Mouse (Mus musculus): ENCODE results near the gene Syn3.
"Not testable (repeated sequence)": the region's sequence is repeated elsewhere in the genome, so short reads cannot be mapped to it uniquely, and the experiment has no call there.

The Syn3 gene

DNA sequence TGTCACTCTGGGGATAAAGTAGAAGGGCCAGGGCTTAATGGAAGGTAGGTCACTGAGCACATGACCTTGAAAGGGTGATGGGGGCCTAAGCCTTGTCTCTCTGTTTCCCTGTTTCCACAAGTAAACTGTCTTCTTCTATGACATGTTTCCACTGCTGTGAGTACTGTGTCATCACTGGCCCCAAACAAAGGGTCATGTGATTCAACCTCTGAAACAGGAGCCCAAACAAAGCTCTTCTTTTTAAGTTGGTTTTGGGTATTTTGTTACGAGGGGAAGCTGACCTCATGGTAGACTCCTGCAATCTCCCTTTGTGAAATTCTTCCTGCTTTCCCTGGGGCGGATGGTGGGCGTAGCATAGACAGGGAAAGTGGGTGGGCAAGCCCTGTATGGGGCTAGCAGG is 438.4 kb downstream of the Syn3 start:
- POLR2A ChIA-PET: interaction anchor here in 1 of 4 experiments (1.0 to 1.2 kb wide), 3 partner anchors 7 to 29 kb away, joined by 3 to 4 read pairs (median 3); no protein-coding TSS in a partner anchor
- CTCF ChIA-PET: interaction anchor here in 3 of 4 experiments (0.6 to 1.1 kb wide), 3 partner anchors 30 to 403 kb away, joined by 3 to 5 read pairs (median 3); no protein-coding TSS in a partner anchor

DNA sequence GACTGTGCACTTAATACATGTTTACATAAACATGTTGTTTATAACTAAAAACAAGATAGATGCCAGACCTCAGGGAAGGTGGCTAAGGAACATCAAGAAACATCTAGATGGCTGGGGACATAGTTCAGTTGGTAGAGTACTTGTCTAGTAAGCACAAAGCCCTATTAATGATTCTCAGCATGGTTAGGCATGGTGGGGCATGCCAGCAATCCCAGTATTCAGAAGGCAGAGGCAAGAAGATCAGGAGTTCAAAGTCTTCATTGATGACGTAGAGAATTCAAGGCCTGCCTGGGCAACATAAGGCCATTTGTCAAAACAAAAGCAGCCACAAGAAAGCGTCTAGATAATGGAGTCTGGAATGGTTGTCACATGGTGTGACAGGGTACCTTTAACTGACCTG is 441.0 kb downstream of the Syn3 start:
- ChIA-PET CTCF (no interaction called here), POLR2A (no interaction called here)

DNA sequence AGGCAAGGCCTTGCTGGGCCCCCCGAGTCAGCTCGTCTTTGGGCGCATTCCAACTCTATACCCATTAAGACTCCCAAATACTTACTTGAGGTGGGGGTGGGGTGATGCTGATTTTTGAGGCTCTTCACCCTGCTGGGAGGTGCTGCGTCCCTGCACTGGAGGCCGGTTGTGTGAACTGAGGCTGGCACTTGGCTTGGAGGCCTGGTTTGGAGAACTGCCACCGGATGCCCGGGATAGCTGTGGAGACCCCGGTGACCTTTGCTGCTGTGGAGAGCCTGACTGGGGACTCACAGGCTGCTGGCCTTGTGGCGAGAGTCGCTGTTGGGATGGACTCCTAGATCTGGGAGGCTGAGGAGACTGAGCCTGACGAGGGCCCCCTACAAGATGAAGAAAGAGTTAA is 441.4 kb downstream of the Syn3 start:
- ChIA-PET POLR2A (interaction anchor here in 1 of 4 experiments (0.6 kb wide), 1 partner anchor 343 kb away, joined by 3 read pairs; no protein-coding TSS in a partner anchor), CTCF (no interaction called here)

DNA sequence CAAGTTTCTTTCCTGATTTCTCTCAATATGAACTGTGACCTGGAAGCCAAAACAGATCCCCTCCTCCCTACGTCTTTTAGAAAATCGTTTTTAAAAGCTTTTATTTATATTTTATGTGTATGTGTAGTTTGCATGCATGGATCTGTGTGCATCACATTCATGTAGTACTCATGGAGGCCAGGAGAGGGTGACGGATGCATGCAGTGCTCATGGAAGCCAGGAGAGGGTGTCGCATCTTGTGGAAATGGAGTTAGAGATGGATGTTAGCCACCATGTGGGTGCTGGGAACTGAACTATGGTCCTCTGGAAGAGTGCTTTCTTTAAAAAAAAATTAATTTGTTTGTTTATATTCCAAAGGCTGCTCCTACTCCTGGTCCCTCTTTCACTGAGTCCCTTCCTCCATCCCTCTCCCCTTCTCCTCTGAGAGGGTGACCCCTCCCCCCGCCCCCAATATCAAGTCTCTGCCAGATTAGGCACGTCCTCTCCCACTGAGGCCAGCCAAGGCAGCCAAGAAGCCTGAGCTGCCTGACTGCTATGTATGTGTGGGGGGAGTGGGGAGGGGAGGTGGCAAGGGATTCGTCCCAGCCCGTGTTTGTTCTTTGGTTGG is 442.3 kb downstream of the Syn3 start:
- CTCF ChIA-PET: interaction anchor here in 1 of 4 experiments (0.9 kb wide), 1 partner anchor 407 kb away, joined by 3 read pairs; no protein-coding TSS in a partner anchor
- POLR2A ChIA-PET: interaction anchor here in 2 of 4 experiments (0.6 to 1.1 kb wide), 3 partner anchors 34 to 344 kb away, joined by 3 read pairs; no protein-coding TSS in a partner anchor

DNA sequence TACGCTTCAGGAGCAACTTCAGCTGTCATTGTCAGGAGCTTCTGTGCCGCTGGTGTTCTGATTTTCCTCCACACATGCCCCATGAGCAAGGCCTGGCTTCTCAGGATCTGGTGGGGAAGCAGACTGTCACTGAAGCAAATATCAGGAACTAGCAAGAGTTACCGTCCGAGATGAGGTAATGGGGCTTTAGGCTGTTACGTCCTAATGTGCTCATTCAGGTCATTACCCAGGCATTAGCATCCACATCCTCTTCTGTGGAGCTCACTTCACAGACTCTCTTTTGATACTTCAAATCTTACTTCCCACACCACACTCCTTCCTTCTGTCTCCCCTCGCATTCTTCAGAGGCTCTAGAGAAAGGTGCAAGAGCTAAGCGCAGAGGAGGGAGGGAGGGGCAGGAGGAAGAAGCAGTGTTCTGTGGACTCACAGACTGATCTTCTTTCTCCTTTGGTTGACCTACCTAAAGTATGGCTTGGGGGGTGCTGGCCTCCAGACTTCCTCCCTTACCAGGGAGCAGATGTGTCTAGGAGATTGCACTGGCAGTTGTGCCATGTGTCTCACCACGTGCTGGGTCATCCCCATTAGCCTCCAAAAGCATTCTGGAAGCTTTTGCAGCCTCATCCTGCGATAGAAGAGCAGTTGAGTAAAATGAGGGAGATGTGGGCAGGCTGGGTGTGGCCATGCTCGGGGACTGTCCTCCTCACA is 445.7 kb downstream of the Syn3 start:
- ChIA-PET CTCF (interaction anchor here in 1 of 4 experiments (0.9 kb wide), 1 partner anchor 411 kb away, joined by 4 read pairs; no protein-coding TSS in a partner anchor), POLR2A (interaction anchor here in 1 of 4 experiments (0.7 to 1.3 kb wide), 3 partner anchors 8 to 30 kb away, joined by 3 to 4 read pairs (median 4); no protein-coding TSS in a partner anchor)

DNA sequence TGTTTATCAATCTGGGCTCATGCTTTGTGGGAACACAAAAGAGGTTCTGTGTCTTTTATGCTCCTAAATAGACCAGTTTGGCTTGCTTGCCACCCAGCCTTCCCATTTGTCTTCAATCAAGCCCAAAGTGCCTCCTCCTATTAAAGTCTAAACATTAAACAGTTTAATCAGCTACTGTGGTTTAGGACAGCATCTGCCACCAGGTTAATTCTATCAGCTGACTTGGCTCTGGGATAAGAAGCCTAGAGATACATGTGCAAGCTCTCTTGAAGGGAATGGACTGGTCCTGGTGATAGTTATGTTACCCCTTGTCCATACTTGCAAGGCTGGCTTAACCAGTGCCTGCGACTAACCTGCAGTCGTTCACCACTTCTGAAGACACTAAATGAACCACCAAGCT is 448.2 kb downstream of the Syn3 start:
- CTCF ChIA-PET: interaction anchor here in 1 of 4 experiments (1.5 kb wide), 1 partner anchor 413 kb away, joined by 4 read pairs; no protein-coding TSS in a partner anchor

DNA sequence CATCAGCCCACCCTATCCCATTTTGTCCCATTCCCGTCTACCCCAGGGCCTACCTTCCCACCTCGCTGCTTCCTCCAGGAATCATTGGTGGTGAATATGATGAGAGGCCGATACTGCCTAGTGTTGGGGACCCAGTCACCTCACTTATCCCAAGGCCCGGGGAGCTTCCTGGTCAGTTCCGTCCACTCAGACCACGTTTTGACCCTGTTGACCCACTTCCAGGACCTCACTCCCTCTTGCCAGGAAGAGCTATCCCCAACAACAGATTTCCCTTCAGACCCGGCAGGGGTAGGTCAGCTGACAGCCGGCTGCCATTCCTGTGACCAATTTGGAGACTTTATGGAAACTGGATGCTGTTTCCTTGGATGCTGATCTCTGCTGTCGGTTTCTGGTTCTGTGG is 450.9 kb downstream of the Syn3 start:
- POLR2A ChIA-PET: interaction anchor here in 1 of 4 experiments (0.5 kb wide), 1 partner anchor 119 kb away, joined by 8 read pairs; no protein-coding TSS in a partner anchor
- CTCF ChIA-PET: interaction anchor here in 2 of 4 experiments (0.6 to 1.0 kb wide), 3 partner anchors 16 to 436 kb away, joined by 3 to 5 read pairs (median 3); no protein-coding TSS in a partner anchor

More for the DNA sequence above, 448.2 kb downstream of the Syn3 start:
- POLR2A ChIA-PET: interaction anchor here in 1 of 4 experiments (1.2 kb wide), 1 partner anchor 123 kb away, joined by 3 read pairs; the partner anchor contains the start of gene Ascl4

DNA sequence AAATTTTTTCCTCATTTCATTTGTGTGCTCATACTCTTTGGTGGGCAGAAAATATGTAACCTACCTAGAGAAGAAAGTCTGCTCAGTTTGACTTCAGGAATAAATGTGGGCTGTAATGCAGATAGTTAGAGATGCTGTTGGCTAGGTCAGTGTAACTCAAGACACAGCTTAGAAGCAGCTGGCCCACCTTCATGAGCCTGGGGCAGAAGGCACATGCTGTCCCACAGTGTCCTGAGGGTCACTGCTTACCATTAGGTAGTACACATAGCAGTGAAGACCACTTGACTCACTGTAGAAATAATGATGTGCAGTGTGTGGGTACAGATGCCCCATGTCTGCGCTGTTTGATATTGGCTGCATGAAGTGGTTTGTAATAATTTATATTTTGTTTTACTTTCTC is 452.3 kb downstream of the Syn3 start:
- ChIA-PET CTCF (no interaction called here), POLR2A (interaction anchor here in 2 of 4 experiments (0.6 to 4.5 kb wide), 2 partner anchors 25 to 1115 kb away, joined by 3 to 13 read pairs; partner anchors contain the start of gene Fbxo7 (in 1 of the 2))

DNA sequence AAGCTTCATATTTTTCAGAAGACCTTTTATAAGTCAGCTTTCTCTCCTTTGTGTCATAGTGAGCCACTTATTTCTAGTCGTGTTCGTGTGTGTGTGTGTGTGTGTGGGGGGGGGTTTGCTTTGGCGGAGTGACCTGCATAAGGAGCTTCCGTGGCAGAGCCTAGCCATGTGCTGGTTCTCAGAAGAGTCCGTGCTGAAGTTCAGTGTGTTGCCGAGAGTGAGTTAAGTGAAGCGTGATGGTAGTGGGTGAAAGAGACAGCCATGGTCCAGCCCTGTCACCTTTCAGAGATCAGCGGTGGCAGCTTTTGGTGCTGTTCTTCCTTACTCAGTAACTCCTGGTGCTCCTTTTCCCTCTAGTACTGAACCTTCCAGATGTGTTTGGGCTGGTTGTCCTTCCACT is 454.6 kb downstream of the Syn3 start:
- ChIA-PET POLR2A (interaction anchor here in 1 of 4 experiments (1.0 to 4.5 kb wide), 2 partner anchors 11 to 22 kb away, joined by 3 to 13 read pairs; partner anchors contain the start of gene Fbxo7), CTCF (interaction anchor here in 3 of 4 experiments (0.6 to 3.1 kb wide), 4 partner anchors 10 to 471 kb away, joined by 3 to 9 read pairs (median 3); partner anchors contain the start of gene Fbxo7 (in 1 of the 3))

DNA sequence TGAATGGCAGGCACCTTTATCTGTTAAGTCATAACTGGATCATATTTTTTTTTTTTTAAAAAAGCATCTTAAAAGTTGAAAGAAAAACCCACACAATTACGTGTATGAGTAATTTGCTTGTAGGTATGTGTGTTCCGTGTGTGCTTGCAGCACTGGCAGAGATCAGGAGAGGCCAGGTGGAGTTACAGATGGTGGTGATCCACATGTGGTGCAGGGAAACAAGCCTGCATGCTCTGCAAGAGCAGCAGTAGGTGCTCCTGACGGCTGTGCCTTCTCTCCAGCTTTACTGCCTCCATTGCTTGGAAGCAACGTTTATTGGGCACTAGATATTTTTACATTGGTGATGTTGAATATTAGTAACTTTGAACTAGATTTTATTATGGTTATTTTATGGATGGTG is 455.0 kb downstream of the Syn3 start:
- ChIA-PET POLR2A (interaction anchor here in 1 of 4 experiments (1.0 to 4.5 kb wide), 2 partner anchors 12 to 22 kb away, joined by 3 to 13 read pairs; partner anchors contain the start of gene Fbxo7), CTCF (interaction anchor here in 3 of 4 experiments (0.6 to 3.1 kb wide), 4 partner anchors 10 to 472 kb away, joined by 3 to 9 read pairs (median 3); partner anchors contain the start of gene Fbxo7 (in 1 of the 3))

DNA sequence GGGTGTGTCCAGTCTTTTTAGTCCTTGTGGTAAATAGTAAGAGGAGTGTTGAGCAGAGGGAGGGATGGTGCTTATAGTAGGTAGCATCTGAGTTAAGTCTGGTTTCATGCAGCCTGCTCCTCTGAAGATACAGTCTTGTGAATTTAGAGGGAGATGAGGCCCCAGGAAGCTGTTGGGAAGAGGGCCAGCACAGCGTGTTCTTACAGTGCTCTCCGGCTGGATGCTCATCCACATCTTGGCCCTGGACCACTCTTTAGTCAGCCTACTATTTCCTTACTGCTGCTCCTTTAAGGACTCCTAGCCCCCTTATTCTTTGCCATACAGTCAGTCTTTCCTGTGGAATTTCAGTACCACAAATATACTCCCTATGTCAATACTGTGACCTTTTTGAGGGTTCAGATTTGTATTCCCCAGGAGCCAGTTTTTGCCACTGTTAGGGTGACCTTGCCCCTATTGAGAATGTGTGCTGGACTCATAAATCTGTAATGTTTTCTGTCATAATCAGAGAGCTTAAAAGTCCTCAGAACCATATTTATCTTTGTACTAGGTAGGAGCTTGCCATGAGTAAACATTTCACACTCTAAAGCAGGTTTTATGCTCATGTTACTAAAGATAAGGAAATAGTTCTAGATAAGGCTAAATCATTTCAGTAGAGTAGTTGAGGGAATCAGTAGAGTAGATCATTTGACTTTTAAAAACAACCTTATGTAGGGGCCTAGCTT is 464.5 kb downstream of the Syn3 start:
- CTCF ChIA-PET: no interaction called here
- POLR2A ChIA-PET: interaction anchor here in 1 of 4 experiments (4.9 kb wide), 1 partner anchor 12 kb away, joined by 38 read pairs; the partner anchor contains the start of gene Fbxo7

DNA sequence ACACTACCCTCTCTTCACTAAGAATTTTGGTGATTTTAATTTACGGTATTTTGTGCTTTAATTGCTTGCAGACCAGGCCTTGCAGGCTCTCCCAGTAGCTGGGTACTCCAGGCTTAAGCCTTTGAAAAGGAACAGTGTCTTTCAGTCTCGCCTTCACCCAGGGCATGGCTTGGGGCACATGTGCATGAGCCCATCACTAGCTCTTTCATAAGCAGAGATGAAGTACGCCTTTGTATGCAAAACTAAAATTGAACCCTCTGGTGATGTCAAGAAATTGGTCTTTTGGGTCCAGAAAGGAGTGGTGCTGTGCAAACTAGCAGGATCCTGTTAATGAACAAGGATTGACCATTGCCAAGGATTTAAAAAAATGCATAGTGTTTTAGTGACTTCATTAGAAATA is 466.2 kb downstream of the Syn3 start:
- POLR2A ChIA-PET: interaction anchor here in 1 of 4 experiments (0.6 to 2.3 kb wide), 3 partner anchors 9 to 103 kb away, joined by 4 to 12 read pairs (median 4); partner anchors contain the start of gene Fbxo7
- CTCF ChIA-PET: no interaction called here

DNA sequence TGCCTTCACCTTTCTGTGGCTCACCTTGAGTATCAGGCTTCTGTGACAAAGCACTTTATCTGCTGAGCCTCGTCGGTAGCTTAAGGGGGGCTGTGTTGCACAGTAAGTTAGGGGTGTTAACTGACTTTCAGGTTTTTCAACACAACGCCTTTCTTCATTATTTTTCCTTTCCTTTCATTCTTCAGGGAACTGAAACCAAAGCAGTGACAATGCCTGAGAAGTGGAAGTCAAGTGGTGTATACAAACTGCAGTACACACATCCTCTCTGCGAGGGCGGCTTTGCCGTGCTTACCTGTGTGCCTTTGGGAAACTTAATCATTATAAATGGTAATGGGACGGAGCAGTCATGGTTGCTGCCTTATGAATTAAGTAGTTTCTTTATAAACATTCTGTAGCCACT is 468.0 kb downstream of the Syn3 start:
- ChIA-PET CTCF (interaction anchor here in 1 of 4 experiments (1.4 kb wide), 1 partner anchor 9 kb away, joined by 3 read pairs; the partner anchor contains the start of gene Fbxo7), POLR2A (interaction anchor here in 1 of 4 experiments (0.9 kb wide), 1 partner anchor 30 kb away, joined by 3 read pairs; no protein-coding TSS in a partner anchor)

DNA sequence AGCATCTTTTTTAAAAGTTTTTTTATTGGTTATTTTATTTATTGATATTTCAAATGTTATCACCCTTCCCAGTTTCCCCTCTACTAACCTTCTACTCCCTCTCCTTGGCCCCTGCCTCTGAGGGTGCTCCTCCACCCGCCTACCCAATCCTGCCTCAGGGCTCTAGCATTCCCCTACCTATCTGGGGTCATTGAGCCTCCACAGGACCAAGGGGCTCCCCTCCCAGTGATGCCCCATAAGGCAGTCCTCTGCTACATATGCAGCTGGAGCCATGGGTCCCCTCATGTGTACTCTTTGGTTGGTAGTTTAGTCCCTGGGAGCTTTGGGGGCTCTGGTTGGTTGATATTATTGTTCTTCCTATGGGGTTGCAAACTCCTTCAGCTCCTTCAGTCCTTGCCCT is 471.9 kb downstream of the Syn3 start:
- CTCF ChIA-PET: not testable (repeated sequence)

DNA sequence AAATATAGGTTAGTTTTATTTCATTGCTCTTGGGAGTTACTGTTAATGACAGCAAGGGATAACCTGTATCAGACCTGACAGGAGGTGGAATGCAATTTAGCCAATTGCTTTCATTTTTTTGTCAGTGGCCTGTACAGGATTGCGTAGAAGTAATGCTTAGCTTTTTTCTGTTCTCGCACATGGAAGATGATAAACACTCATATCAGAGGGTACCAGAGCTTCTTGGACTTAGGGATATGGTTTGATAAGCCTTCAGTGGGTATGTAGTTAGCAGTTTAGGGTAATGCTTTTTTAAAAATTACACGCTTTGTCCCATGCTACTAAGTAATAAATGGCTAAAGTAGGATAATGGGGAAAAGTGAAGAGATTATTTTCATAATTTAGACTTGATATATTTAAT is 472.3 kb downstream of the Syn3 start:
- CTCF ChIA-PET: no interaction called here
- POLR2A ChIA-PET: interaction anchor here in 2 of 4 experiments (1.0 to 1.3 kb wide), 2 partner anchors 9 to 10 kb away, joined by 3 to 4 read pairs; no protein-coding TSS in a partner anchor

More for the DNA sequence above, 471.9 kb downstream of the Syn3 start:
- POLR2A ChIA-PET: interaction anchor here in 2 of 4 experiments (1.0 to 1.3 kb wide), 2 partner anchors 9 to 11 kb away, joined by 3 to 4 read pairs; no protein-coding TSS in a partner anchor

DNA sequence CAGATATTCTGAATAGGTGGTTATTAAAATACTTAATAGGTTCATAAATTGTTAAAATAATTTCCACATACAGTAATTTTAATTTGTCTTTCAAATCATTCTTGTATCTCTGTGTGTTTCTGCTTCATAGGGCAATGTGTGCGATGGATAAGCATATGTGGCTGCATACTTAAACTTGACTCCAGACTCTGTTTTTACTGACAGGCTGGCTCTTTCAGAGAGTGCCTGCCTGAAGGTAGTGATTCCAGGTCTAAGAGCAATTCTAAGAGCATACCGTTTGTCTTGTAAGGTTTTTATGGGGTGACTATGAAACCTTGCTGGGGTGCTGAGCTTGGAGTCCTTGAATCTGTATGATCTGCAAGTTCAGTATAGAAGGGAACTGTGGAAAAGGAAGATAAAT is 472.8 kb downstream of the Syn3 start:
- POLR2A ChIA-PET: no interaction called here
- CTCF ChIA-PET: no interaction called here

DNA sequence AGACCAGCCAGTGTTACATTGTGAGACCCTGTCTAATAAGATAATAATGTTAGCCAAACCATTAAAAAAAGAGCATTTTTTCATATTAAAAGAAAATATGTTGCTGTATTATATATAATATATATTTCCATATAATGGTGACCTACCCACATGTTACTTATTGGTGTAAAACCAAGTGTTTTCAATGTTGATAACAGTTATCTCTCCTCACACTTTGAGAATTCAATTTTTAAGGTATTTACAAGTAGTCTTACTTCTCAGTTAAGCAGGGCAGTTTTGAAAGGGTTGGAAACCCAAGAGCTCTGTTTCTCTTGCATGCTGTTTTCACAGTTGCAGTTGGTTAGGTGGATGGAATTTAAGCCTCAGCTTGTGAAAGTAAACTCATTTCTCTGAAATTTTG is 475.5 kb downstream of the Syn3 start:
- POLR2A ChIA-PET: interaction anchor here in 2 of 4 experiments (1.0 to 4.9 kb wide), 11 partner anchors 9 to 749 kb away, joined by 3 to 38 read pairs (median 5); partner anchors contain the start of gene Bpifc (in 1 of the 2)
- CTCF ChIA-PET: interaction anchor here in 2 of 4 experiments (1.4 to 2.2 kb wide), 3 partner anchors 66 to 441 kb away, joined by 4 to 6 read pairs (median 4); partner anchors contain the start of gene Rtcb (in 2 of the 2)

DNA sequence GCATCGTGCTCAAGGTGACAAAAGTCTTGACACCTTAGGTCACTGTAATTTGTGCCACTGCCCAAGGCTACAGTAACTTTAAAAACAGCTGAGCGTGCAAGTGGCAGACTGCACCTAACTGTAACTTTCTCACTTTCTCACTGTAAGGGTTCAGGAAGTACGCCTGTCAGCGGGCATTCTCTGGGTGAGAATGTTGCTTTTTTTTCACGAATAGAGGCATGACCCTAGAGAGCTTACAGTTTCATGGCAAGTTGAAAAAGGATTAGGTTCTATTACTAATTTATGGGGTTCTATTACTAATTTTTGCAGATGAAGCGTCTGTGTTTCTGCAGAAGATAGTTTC is 476.3 kb downstream of the Syn3 start:
- POLR2A ChIA-PET: interaction anchor here in 3 of 4 experiments (0.7 to 4.9 kb wide), 24 partner anchors 10 to 756 kb away, joined by 3 to 38 read pairs (median 4); partner anchors contain the start of genes Bpifc (in 1 of the 3), Nt5dc3 (in 1 of the 3) and Rtcb (in 1 of the 3)
- CTCF ChIA-PET: interaction anchor here (0.5 to 2.2 kb wide), 20 partner anchors 9 to 1944 kb away, joined by 3 to 13 read pairs (median 4); partner anchors contain the start of genes Rtcb (in 3 of the 4) and Syn3 (in 1 of the 4)
